9 mouse cellular contexts compared by ENCODE assay signal in genomic region chr16:27138987-27139386, GRCm38 (mm10).
DNase-seq lines count a peak whose midpoint lies in the region; ATAC-seq lines count a peak whose summit lies in the region.
"Had no signal": no experiment of that assay in that cellular context is flagged by ENCODE, and none has a peak within 500 bp of the region (broad histone marks: within the 10 kb centered on the region; RNA-seq: fewer than 3 reads in every experiment).

No protein-coding gene starts in this region.

- peak; percentile 1 for DNase-seq in CD4-positive, CD25-positive, alpha-beta regulatory T cell, adult 2 months (ENCODE audit: low read depth, low spot score)
- DNase-seq in layer of hippocampus, adult 9-10 months (ENCODE audit: low spot score) = peak; percentile 78
- no peak for DNase-seq in layer of hippocampus, postnatal 36 days
- DNase-seq in R1 (ENCODE audit: low read depth, low spot score) = peak; percentile 30
- peak; percentile 58 for DNase-seq in hindlimb bud, embryonic 11.5 days (ENCODE audit: extremely low spot score, low read depth, low spot score)
- no peak for DNase-seq in spleen, adult 12 weeks (ENCODE audit: low spot score)
- DNase-seq in testis, postnatal 14 days (ENCODE audit: low spot score) = no peak
- DNase-seq: layer of hippocampus, adult 9-11 months had no signal

- ATAC-seq in CD4-positive, CD25-positive, alpha-beta regulatory T cell, adult 4 months = no peak

Comparison
In these comparisons a context has a peak if more than half of its experiments do, and no peak if none do; other contexts are left out.
1. DNase-seq: peak in CD4-positive, CD25-positive, alpha-beta regulatory T cell, adult 2 months (single experiment), layer of hippocampus, adult 9-10 months (single experiment), R1 (single experiment) and hindlimb bud, embryonic 11.5 days (single experiment); none in layer of hippocampus, postnatal 36 days (0 of 2), spleen, adult 12 weeks (single experiment) and testis, postnatal 14 days (single experiment).